Mouse (Mus musculus) kidney, postnatal 0 days (tissue): ENCODE measurements at regions not wholly inside any gene's neighbourhood (a gene's known extent, or its start where the extent isn't known, plus 50 kb on each side); places are given as distances from the start of the nearest gene placed in this dataset.
"Not testable (repeated sequence)": the region's sequence is repeated elsewhere in the genome, so short reads cannot be mapped to it uniquely, and the experiment has no call there.

ENCODE experiments used
- ATAC-seq: fragments of 200-750 bp; cut with Nextera tagmentation; replicated peaks from 2 replicates; pipeline ENCODE4 v1.8.0; 2017; ENCODE audit warnings: low read depth, moderate number of reproducible peaks, moderate TSS enrichment, moderate library complexity; ENCODE audit not compliant: low FRiP score
- DNase-seq: peaks from one replicate; pipeline ENCODE4 v3.0.0-alpha.2; 2016; ENCODE audit warnings: low spot score
- H3K27ac ChIP-seq: fragments of 300-500 bp; sonication (generic); 2 replicates; pipeline ENCODE4 v1.5.1; 2014; ENCODE audit warnings: mild to moderate bottlenecking
- H3K27me3 ChIP-seq: fragments of 300-500 bp; sonication (generic); 2 replicates; pipeline ENCODE4 v1.6.1; 2014; ENCODE audit warnings: low read length, mixed read lengths; ENCODE audit not compliant: insufficient read depth
- H3K36me3 ChIP-seq: fragments of 300-500 bp; sonication (generic); 2 replicates; pipeline ENCODE4 v1.6.1; 2014; ENCODE audit warnings: low read length, mixed read lengths; ENCODE audit not compliant: insufficient read depth
- H3K4me1 ChIP-seq: fragments of 300-500 bp; sonication (generic); replicated peaks from 2 replicates; pipeline ENCODE4 v1.6.1; 2014; ENCODE audit warnings: antibody characterized with exemption, low read length, mixed read lengths; ENCODE audit not compliant: insufficient read depth
- H3K4me2 ChIP-seq: fragments of 300-500 bp; sonication (generic); 2 replicates; pipeline ENCODE4 v1.6.1; 2014; ENCODE audit warnings: mild to moderate bottlenecking, low read length, moderate library complexity, mixed read lengths
- H3K4me3 ChIP-seq: fragments of 300-500 bp; sonication (generic); replicated peaks from 2 replicates; pipeline ENCODE4 v1.5.1; 2014; ENCODE audit warnings: low read depth, low read length
- H3K9ac ChIP-seq: fragments of 300-500 bp; sonication (generic); 2 replicates; pipeline ENCODE4 v1.6.1; 2014; ENCODE audit warnings: low read depth, low read length
- H3K9me3 ChIP-seq: fragments of 300-500 bp; sonication (generic); replicated peaks from 2 replicates; pipeline ENCODE4 v1.6.1; 2016; ENCODE audit warnings: low read length, inconsistent platforms, mixed read lengths
- CTCF ChIP-seq: IDR thresholded peaks from 2 replicates; pipeline ENCODE4 v1.5.1; 2016; ENCODE audit warnings: antibody characterized with exemption, low read depth, mild to moderate bottlenecking, moderate library complexity
- WGBS: fragments of 180-500 bp; shearing (Covaris S2); extraction: QIAGEN DNeasy Blood & Tissue Kit; methylation state at CpG from one replicate; pipeline ENCODE4 v1.1.7; 2014; 5-methylcytosine and 5-hydroxymethylcytosine counted together

DNA sequence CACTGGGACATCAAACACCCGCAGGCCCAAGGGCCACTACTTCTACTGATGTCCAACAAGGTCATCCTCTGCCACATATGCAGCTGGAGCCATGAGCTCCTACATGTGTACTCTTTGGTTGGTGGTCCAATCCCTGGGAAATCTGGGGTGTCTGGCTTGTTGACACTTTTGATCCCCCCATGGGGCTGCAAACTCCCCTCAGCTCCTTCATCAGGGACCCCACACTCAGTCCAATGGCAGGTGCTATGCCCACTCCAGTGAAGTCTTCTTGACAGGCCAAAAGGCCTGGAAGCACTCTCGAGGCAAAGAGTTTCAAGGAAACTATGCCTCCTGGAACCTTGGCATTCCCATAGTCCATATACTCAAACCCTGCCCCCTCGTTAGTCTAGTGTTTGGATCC lies 570.8 kb upstream of the Smc2 start:
- no peak for TF ChIP-seq CTCF
- H3K4me3 ChIP-seq: no peak overlapping the region
- 85% methylated on average over 3 of the region's 3 CpGs for WGBS

DNA sequence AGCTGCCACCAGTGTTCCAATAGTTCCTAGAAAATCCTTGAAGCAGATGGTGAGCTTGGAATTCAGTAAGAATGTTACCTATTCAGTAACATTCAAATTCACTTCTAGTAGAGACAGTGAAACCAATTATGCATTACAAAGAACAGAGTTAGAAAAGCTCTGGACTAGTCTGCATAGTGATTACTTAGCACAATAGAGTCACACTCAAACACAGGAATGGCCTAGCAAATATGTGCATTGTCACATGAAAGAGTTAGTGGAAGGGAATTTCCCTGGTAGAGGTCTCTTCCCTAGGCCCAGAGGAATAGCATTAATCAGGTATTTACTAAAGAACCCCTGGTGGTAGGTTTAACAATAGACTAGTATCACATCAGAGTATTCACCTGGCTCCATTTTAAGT lies 570.3 kb upstream of the Smc2 start:
- not testable (repeated sequence) for H3K9ac ChIP-seq, ATAC-seq, H3K27ac ChIP-seq, H3K27me3 ChIP-seq, DNase-seq, H3K36me3 ChIP-seq, H3K4me3 ChIP-seq, H3K4me2 ChIP-seq, H3K9me3 ChIP-seq, H3K4me1 ChIP-seq

More for the DNA sequence above, 570.8 kb upstream of the Smc2 start:
- ATAC-seq: no peak
- Histone ChIP-seq H3K27me3 (no peaks in the 10 kb centered on the region), H3K4me1 (no peaks in the 10 kb centered on the region), H3K9me3 (no peaks in the 10 kb centered on the region), H3K4me2 (no peak overlapping the region), H3K27ac (no peak overlapping the region), H3K9ac (no peak overlapping the region), H3K36me3 (no peaks in the 10 kb centered on the region)
- no peak for DNase-seq

DNA sequence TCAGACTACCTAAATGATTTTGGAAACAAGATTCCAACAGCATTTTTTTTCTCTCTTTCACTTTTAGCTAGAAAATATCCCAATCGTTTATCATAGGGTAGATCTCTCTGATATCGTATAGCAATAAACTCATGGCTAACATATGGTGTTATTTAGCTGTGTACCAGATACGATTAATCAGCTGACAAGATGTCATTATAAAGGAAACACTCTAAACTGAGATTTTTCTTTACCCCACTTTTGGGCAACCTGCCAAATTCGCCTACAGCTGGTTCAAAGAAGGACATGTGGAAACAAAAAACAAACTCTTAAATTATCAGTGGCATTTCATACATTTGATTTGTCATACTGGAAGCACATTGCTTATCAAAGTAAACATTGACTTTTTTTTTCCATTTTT lies 553.6 kb upstream of the Smc2 start:
- no peaks in the 10 kb centered on the region for H3K27me3 ChIP-seq
- no peaks in the 10 kb centered on the region for H3K36me3 ChIP-seq
- no peak for TF ChIP-seq CTCF
- no peak overlapping the region for H3K27ac ChIP-seq
- no peaks in the 10 kb centered on the region for H3K4me1 ChIP-seq
- WGBS: 55% methylated on average over 4 of the region's 4 CpGs
- H3K4me3 ChIP-seq: no peak overlapping the region
- DNase-seq (peak; percentile 29), ATAC-seq (no peak)
- H3K9ac ChIP-seq: no peak overlapping the region
- no peaks in the 10 kb centered on the region for H3K9me3 ChIP-seq
- no peak overlapping the region for H3K4me2 ChIP-seq

DNA sequence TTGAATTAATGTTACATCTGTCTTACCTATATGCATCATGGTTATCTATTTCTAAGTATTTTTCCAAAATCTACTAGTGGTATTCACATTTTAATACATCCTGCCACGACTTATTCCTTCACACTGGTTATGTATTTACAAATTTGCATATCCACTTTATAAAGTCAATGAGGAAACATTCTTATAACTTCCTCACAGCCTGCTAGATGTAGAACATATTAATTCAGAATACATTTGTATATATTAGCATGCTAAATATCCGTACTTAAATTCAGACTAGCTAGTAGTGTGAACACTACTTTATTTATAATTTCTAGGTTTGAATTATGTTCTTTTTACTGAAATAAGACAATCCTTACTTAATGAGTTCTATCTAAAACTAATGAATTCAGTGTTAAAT lies 549.8 kb upstream of the Smc2 start:
- 85% methylated on average over 2 of the region's 2 CpGs for WGBS
- no peak for DNase-seq
- Histone ChIP-seq H3K4me3 (no peak overlapping the region), H3K36me3 (no peaks in the 10 kb centered on the region), H3K9ac (no peak overlapping the region), H3K4me1 (no peaks in the 10 kb centered on the region), H3K27ac (no peak overlapping the region), H3K4me2 (no peak overlapping the region), H3K27me3 (no peaks in the 10 kb centered on the region), H3K9me3 (no peaks in the 10 kb centered on the region)
- no peak for TF ChIP-seq CTCF
- ATAC-seq: no peak

DNA sequence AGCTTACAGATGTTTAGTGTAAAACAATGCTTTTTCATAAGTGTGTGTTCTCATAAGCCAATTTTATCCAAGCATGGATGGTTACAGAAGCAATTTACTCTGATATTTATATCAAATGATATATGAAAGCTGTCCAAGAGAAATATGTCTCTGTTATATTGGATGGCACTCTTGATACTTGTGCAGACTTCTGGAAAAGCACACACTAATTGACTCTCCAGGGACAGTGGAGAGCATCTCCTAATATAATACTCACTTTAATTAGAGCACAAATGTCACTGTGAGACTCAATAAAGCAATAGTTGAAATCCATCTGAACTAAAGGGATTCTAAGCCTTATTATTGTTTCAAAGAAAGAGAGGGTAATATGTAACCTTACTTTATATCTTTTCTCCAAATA lies 510.8 kb upstream of the Smc2 start:
- no peak for DNase-seq
- TF ChIP-seq CTCF: no peak
- Histone ChIP-seq H3K36me3 (no peaks in the 10 kb centered on the region), H3K27me3 (no peaks in the 10 kb centered on the region), H3K9ac (no peak overlapping the region), H3K4me3 (no peak overlapping the region), H3K4me2 (no peak overlapping the region), H3K4me1 (no peaks in the 10 kb centered on the region), H3K9me3 (no peaks in the 10 kb centered on the region), H3K27ac (no peak overlapping the region)
- ATAC-seq: no peak

DNA sequence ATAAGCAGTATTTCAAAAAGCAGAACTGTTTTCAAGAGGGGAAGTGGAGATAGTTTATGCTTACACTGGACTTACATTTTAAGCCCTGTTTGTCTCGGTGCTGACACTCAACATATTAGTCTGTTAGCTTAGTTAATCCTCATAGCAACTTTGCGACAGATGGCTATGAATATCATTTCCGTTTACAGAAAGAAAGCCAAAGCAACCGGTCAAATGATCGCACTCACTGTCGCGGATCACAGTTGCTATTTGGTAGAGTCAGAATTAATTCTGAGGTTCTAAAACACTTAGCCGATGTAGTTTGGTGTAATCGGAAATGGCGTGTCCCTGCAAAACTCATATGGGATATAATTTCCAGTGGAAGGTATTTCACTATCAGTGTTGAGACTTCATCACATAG lies 469.3 kb upstream of the Smc2 start:
- H3K27me3 ChIP-seq: no peaks in the 10 kb centered on the region
- H3K4me1 ChIP-seq: no peaks in the 10 kb centered on the region
- TF ChIP-seq CTCF: no peak
- no peak for ATAC-seq
- H3K9ac ChIP-seq: no peak overlapping the region
- DNase-seq: no peak
- no peak overlapping the region for H3K4me2 ChIP-seq
- WGBS: 93% methylated on average over 10 of the region's 10 CpGs
- H3K4me3 ChIP-seq: no peak overlapping the region
- no peak overlapping the region for H3K27ac ChIP-seq
- no peaks in the 10 kb centered on the region for H3K36me3 ChIP-seq
- H3K9me3 ChIP-seq: no peaks in the 10 kb centered on the region

DNA sequence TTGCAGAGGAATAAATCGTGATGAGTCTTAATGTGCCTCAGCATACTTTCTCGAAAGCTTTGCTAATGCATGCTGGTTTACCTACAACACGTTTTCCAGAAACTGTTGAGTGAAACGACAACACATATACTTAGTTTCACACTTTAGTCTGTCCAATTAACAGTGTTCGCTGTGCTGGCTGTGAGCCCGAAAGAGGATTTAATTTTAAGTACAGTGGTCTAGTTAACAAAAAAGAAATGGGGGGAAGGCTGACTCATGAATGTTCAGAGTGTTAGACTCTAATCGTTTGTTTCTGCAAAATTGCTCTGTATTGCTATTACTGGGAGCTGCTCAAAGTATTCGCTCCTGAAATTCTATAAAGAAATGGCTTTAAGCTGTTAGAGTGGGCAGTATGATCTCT lies 460.1 kb upstream of the Smc2 start:
- Histone ChIP-seq H3K4me2 (no peak overlapping the region), H3K4me3 (no peak overlapping the region), H3K9me3 (no peaks in the 10 kb centered on the region), H3K27ac (no peak overlapping the region), H3K36me3 (no peaks in the 10 kb centered on the region), H3K27me3 (no peaks in the 10 kb centered on the region), H3K9ac (no peak overlapping the region), H3K4me1 (no peaks in the 10 kb centered on the region)
- ATAC-seq (no peak), DNase-seq (no peak)
- TF ChIP-seq CTCF: no peak
- 89% methylated on average over 8 of the region's 8 CpGs for WGBS
